Mouse (Mus musculus) spleen, postnatal 10 days (tissue): Measurements from ENCODE around the gene Olfr1417.
"Not testable (repeated sequence)": the region's sequence is repeated elsewhere in the genome, so short reads cannot be mapped to it uniquely, and the experiment has no call there.

Experiments used
- DNase-seq, 2 experiments: peaks; one replicate each; pipeline ENCODE4 v3.0.0; 2021 to 2022; ENCODE audit warnings: low spot score in 2 of 2

Olfr1417 gene

GRCm38 (mm10) chr19:11839119-11839518 lies at the start of gene Olfr1417:
Olfr1417 (minus strand) TSS chr19:11839219.
- no peak for DNase-seq

- DNase-seq, result no peak
Measured at GRCm38 (mm10) chr19:11886265-11886664, 47.2 kb upstream of the Olfr1417 start, which contains the start of gene Olfr1420. Olfr1420 (plus strand) TSS chr19:11886565.

GRCm38 (mm10) chr19:11878404-11878803 lies 39.4 kb upstream of the Olfr1417 start:
- not testable (repeated sequence) for DNase-seq

- no peak for DNase-seq
Measured at GRCm38 (mm10) chr19:11875006-11875405, 36.0 kb upstream of the Olfr1417 start, which contains the start of gene Olfr1419. Olfr1419 (minus strand) TSS chr19:11875106.

- no peak for DNase-seq
Measured at GRCm38 (mm10) chr19:11867837-11868236, 28.8 kb upstream of the Olfr1417 start.

GRCm38 (mm10) chr19:11860966-11861365 lies 21.9 kb upstream of the Olfr1417 start, which contains the start of gene Olfr1418:
Olfr1418 (minus strand) TSS chr19:11861066.
- DNase-seq, result no peak

- no peak for DNase-seq
Measured at GRCm38 (mm10) chr19:11856506-11856905, 17.5 kb upstream of the Olfr1417 start.

- no peak for DNase-seq
Measured at GRCm38 (mm10) chr19:11854821-11855220, 15.8 kb upstream of the Olfr1417 start.

GRCm38 (mm10) chr19:11852652-11853051 lies 13.6 kb upstream of the Olfr1417 start:
- DNase-seq, result no peak

GRCm38 (mm10) chr19:11846333-11846732 lies 7.3 kb upstream of the Olfr1417 start:
- DNase-seq, result no peak

- no peak for DNase-seq
Measured at GRCm38 (mm10) chr19:11823346-11824065, 15.5 kb downstream of the Olfr1417 start.

- DNase-seq, result no peak
Measured at GRCm38 (mm10) chr19:11820211-11820610, 18.8 kb downstream of the Olfr1417 start.

GRCm38 (mm10) chr19:11819800-11820199 lies 19.2 kb downstream of the Olfr1417 start:
- peak; percentile 37 to 80 for DNase-seq

- DNase-seq, result no peak
Measured at GRCm38 (mm10) chr19:11819143-11819700, 19.8 kb downstream of the Olfr1417 start, which contains the start of gene Stx3. Stx3 (minus strand) TSS chr19:11819403.

GRCm38 (mm10) chr19:11818199-11819142 lies 20.5 kb downstream of the Olfr1417 start:
- DNase-seq, result peak in 1 of 2 experiments; percentile 20

GRCm38 (mm10) chr19:11817586-11817985 lies 21.4 kb downstream of the Olfr1417 start:
- no peak for DNase-seq

- DNase-seq, result no peak
Measured at GRCm38 (mm10) chr19:11816706-11817105, 22.3 kb downstream of the Olfr1417 start.

- no peak for DNase-seq
Measured at GRCm38 (mm10) chr19:11814742-11815333, 24.2 kb downstream of the Olfr1417 start.

GRCm38 (mm10) chr19:11813649-11814048 lies 25.4 kb downstream of the Olfr1417 start:
- DNase-seq, result no peak

GRCm38 (mm10) chr19:11813136-11813535 lies 25.9 kb downstream of the Olfr1417 start:
- no peak for DNase-seq

GRCm38 (mm10) chr19:11811688-11812365 lies 27.2 kb downstream of the Olfr1417 start:
- DNase-seq, result no peak
